Mouse (Mus musculus) ES-E14 (cell line): ENCODE measurements at regions not wholly inside any gene's neighbourhood (a gene's known extent, or its start where the extent isn't known, plus 50 kb on each side); places are given as distances from the start of the nearest gene placed in this dataset.

Experiments
- DNase-seq: peaks from one replicate; pipeline ENCODE4 v3.0.0-alpha.2; 2013; ENCODE audit warnings: low read depth, low spot score
- H3K27ac ChIP-seq: 2 replicates; pipeline ENCODE4 v1.5.1; 2012; ENCODE audit warnings: low read depth, mild to moderate bottlenecking, low read length, moderate library complexity, mixed read lengths; ENCODE audit not compliant: poor library complexity, insufficient read depth, severe bottlenecking
- H3K36me3 ChIP-seq: 2 replicates; pipeline ENCODE4 v1.6.1; 2012; ENCODE audit warnings: mild to moderate bottlenecking, low read length, moderate library complexity, mixed read lengths; ENCODE audit not compliant: control insufficient read depth, poor library complexity, insufficient read depth, severe bottlenecking
- H3K4me1 ChIP-seq, 2 experiments: fragments of 150-350 bp in 1 of 2; sonication (generic) in 1 of 2; 2 replicates each; pipeline ENCODE4 v1.6.1; 2012; ENCODE audit warnings: low read length in 2 of 2, mild to moderate bottlenecking in 1 of 2, mixed read lengths in 1 of 2; ENCODE audit not compliant: control insufficient read depth in 2 of 2, insufficient read depth in 2 of 2, poor library complexity in 1 of 2
- H3K4me3 ChIP-seq, 2 experiments: fragments of 150-350 bp in 1 of 2; sonication (generic) in 1 of 2; 2 replicates each; pipeline ENCODE4 v1.5.1; 2012; ENCODE audit warnings: low read length in 2 of 2, low read depth in 1 of 2, mild to moderate bottlenecking in 1 of 2, mixed read lengths in 1 of 2; ENCODE audit not compliant: insufficient read depth in 1 of 2, poor library complexity in 1 of 2, severe bottlenecking in 1 of 2
- H3K9ac ChIP-seq: 2 replicates; pipeline ENCODE4 v1.6.1; 2012; ENCODE audit warnings: low read depth, mild to moderate bottlenecking, low read length, mixed read lengths; ENCODE audit not compliant: poor library complexity, insufficient read depth, severe bottlenecking
- H3K9me3 ChIP-seq: fragments of 150-350 bp; sonication (generic); 2 replicates; pipeline ENCODE4 v1.6.1; 2012; ENCODE audit warnings: low read depth, mild to moderate bottlenecking, low read length; ENCODE audit not compliant: control insufficient read depth, insufficient read depth
- CHD2 ChIP-seq: IDR thresholded peaks from 2 replicates; pipeline ENCODE4 v1.6.1; 2014; ENCODE audit warnings: mild to moderate bottlenecking, low read depth, low read length, inconsistent platforms
- HCFC1 ChIP-seq: IDR thresholded peaks from 2 replicates; pipeline ENCODE4 v1.6.1; 2012; ENCODE audit warnings: low read length, inconsistent platforms, borderline replicate concordance; ENCODE audit not compliant: insufficient read depth
- MAFK ChIP-seq: IDR thresholded peaks from 2 replicates; pipeline ENCODE4 v1.6.1; 2014; ENCODE audit warnings: mild to moderate bottlenecking, low read depth, low read length, inconsistent platforms; ENCODE audit not compliant: insufficient read depth
- ZC3H11A ChIP-seq: IDR thresholded peaks from 2 replicates; pipeline ENCODE4 v1.6.1; 2012; ENCODE audit warnings: low read depth, mild to moderate bottlenecking, inconsistent platforms, low read length, borderline replicate concordance
- ZNF384 ChIP-seq: IDR thresholded peaks from 2 replicates; pipeline ENCODE4 v1.6.1; 2012; ENCODE audit warnings: low read depth, low read length, inconsistent platforms
- in situ Hi-C, 2 experiments: fragments of 600-800 bp; cut with MboI; formaldehyde crosslinking; loops; one replicate each; pipeline ENCODE4 v1.15.1; 2025; ENCODE audit warnings: low sequenced_read_pairs in 2 of 2, inconsistent platforms in 1 of 2; ENCODE audit not compliant: unreplicated experiment in 2 of 2

DNA sequence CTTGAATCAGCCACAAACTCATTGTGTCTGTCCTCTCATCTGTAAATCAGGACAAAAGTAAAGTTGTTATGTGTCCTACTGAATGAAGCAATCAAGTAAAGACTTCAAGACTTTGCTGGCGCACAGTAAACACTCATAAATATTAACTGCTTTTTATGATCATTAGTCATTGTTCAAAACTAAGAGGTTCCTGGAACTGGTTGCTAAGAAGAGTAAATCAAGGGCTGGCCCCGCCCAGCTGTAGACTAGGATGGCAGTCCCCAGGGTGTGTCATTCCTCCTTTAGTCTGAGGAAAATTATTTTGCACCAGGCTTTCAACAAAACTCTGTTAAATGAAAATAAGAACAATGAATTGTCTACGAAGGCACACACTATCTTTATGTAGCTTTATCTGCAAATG is 113.0 kb downstream of the Cog6 start:
- Histone ChIP-seq H3K27ac (no peak overlapping the region), H3K4me1 (no peaks in the 10 kb centered on the region), H3K4me3 (no peak overlapping the region), H3K36me3 (no peaks in the 10 kb centered on the region), H3K9me3 (no peaks in the 10 kb centered on the region), H3K9ac (no peak overlapping the region)
- TF ChIP-seq HCFC1 (no peak), CHD2 (no peak), ZC3H11A (no peak), MAFK (no peak), ZNF384 (no peak)
- in situ Hi-C loops, result no loop called here
- no peak for DNase-seq

DNA sequence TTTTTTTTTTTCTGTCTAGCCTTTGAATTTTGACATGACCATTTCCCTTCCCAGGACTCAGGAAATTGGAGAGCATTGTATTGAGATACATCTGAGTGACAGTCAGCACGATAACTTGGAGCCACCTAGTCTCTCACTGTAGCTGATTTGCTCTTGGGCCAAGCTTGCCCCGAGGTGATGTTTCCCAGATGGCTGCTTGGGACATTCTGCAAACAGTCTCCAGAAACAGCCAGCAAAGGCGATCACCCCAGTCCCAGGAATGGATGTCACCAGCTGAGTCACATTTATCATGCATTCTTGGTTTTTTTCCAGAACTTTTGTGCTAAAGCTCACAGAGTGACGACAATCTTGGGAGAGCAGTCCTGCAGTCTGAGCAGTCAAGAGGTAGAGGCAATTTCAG is 119.4 kb downstream of the Cog6 start:
- in situ Hi-C loops, result no loop called here
- H3K4me1 ChIP-seq, result no peaks in the 10 kb centered on the region
- no peak for TF ChIP-seq ZC3H11A
- TF ChIP-seq ZNF384, result no peak
- no peak overlapping the region for H3K4me3 ChIP-seq
- no peaks in the 10 kb centered on the region for H3K9me3 ChIP-seq
- no peak overlapping the region for H3K9ac ChIP-seq
- DNase-seq, result no peak
- no peaks in the 10 kb centered on the region for H3K36me3 ChIP-seq
- H3K27ac ChIP-seq, result no peak overlapping the region

DNA sequence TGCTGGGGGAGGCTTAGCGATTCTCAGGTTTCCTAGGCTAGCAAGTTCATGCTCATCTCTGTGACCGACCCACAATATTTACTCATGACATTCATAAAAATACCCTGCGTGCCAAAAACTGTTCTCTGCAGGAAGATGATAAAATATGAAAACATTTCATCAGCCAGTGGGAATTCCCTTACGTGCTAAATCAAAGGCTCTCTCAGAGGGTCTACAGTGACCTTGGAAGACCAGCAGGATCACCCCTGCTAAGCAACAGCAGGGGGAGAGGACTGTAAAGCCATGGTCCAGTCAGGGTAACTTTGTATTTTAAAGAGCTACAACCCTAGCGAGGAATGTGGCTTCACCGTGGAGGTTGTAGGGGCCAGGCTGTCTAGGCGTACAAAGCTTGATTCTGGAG is 120.6 kb downstream of the Cog6 start:
- DNase-seq, result no peak

DNA sequence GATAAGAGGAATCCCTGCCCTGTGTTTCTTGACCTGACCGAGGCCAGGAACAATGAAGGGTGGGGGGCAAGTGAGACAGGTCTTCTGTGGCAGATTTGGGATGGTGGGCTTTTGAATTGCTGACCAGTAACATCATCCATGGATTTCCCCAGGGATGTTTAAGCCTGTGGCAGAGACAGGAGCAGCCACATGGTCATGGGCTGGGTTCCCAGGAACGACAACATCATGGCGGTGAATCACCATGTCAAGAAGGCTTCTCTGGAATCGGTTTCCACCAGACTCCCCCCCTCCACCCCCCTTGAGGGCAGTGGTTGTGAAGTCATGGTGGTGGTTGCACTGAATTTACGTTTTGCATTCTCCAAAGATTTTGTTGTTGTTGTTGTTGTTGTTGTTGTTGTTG is 121.3 kb downstream of the Cog6 start:
- no peak for TF ChIP-seq ZNF384
- no peak for TF ChIP-seq CHD2
- no peak for TF ChIP-seq ZC3H11A
- no peak for TF ChIP-seq HCFC1
- TF ChIP-seq MAFK, result no peak

More for the DNA sequence above, 120.6 kb downstream of the Cog6 start:
- H3K36me3 ChIP-seq, result no peaks in the 10 kb centered on the region
- no peaks in the 10 kb centered on the region for H3K9me3 ChIP-seq
- TF ChIP-seq CHD2 (no peak), ZC3H11A (no peak), HCFC1 (no peak), MAFK (no peak)
- H3K4me1 ChIP-seq, result no peaks in the 10 kb centered on the region
- H3K27ac ChIP-seq, result no peak overlapping the region
- no peak overlapping the region for H3K9ac ChIP-seq
- in situ Hi-C loops, result no loop called here
- H3K4me3 ChIP-seq, result no peak overlapping the region

DNA sequence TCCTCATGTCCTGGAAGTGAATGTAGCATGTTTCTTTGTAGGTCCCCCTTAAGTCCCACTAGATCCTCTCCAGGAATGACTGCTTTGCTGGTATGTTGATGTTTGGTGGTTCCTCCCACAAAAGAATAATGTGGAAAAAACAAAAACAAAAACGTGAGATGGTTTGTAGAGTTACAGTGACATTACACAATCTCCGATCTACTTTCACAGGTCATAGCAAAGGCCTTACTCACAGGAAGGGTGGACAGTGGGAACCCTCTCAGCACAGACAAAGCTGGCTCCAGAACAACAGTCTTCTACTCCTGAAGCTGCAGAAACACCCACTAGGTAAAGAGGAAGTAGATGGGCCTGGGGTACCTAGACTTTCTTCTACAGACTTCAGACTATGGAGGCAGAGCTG is 122.2 kb downstream of the Cog6 start:
- no peak overlapping the region for H3K9ac ChIP-seq
- DNase-seq, result no peak
- in situ Hi-C loops, result no loop called here
- no peaks in the 10 kb centered on the region for H3K9me3 ChIP-seq
- no peak overlapping the region for H3K4me3 ChIP-seq
- TF ChIP-seq ZNF384 (no peak), CHD2 (no peak), MAFK (no peak), ZC3H11A (no peak), HCFC1 (no peak)
- H3K4me1 ChIP-seq, result no peaks in the 10 kb centered on the region
- H3K27ac ChIP-seq, result no peak overlapping the region
- H3K36me3 ChIP-seq, result no peaks in the 10 kb centered on the region

More for the DNA sequence above, 121.3 kb downstream of the Cog6 start:
- Histone ChIP-seq H3K4me1 (no peaks in the 10 kb centered on the region), H3K36me3 (no peaks in the 10 kb centered on the region), H3K9me3 (no peaks in the 10 kb centered on the region), H3K9ac (no peak overlapping the region), H3K27ac (no peak overlapping the region), H3K4me3 (no peak overlapping the region)
- in situ Hi-C loops, result no loop called here
- DNase-seq, result no peak
